14 mouse cellular contexts compared by ENCODE assay signal in genomic region chr19:3831716-3832115, GRCm38 (mm10). TPM values are rescaled to one million over a fixed set of nuclear protein-coding genes. Genes with fewer than 3 reads are reported as not detected.
A peak's percentile ranks its signal among the peaks of the same experiment; 100 is the strongest.
DNase-seq lines count a peak whose midpoint lies in the region; ATAC-seq lines count a peak whose summit lies in the region.
"Had no signal": no experiment of that assay in that cellular context is flagged by ENCODE, and none has a peak within 500 bp of the region (broad histone marks: within the 10 kb centered on the region; RNA-seq: fewer than 3 reads in every experiment).

No protein-coding gene starts in this region.

- peak; percentile 74 for DNase-seq in kidney, adult 11 months
- no peak for DNase-seq in kidney, postnatal 10 days
- peak; percentile 86 for DNase-seq in kidney, adult 9 months
- DNase-seq in liver, embryonic 13.5 days: peak; percentile 67
- peak; percentile 89 for DNase-seq in yolk sac, embryonic 10.5 days (ENCODE audit: low spot score)
- DNase-seq in thymus, adult 18-20 months: no peak
- no peak for DNase-seq in ovary, postnatal 14 days (ENCODE audit: low spot score)
- DNase-seq in urinary bladder, adult 18-20 months (ENCODE audit: low spot score in 2 of 2): no peak
- DNase-seq: forebrain, postnatal 0 days; gastrocnemius, postnatal 14 days; lung, embryonic 14.5 days; thymus, adult 2 months had no signal

- no peaks in the 10 kb centered on the region for H3K36me3 ChIP-seq in liver, embryonic 13.5 days
- H3K36me3 ChIP-seq: heart, embryonic 13.5 days; midbrain, embryonic 12.5 days had no signal

- WGBS in liver, embryonic 13.5 days (ENCODE audit: insufficient replicate concordance): 37% methylated on average over 8 of the region's 8 CpGs

- peak overlapping the region; percentile 65 for H3K27ac ChIP-seq in liver, embryonic 13.5 days
- H3K27ac ChIP-seq: heart, embryonic 13.5 days; midbrain, embryonic 12.5 days had no signal

- no peaks in the 10 kb centered on the region for H3K9me3 ChIP-seq in liver, embryonic 13.5 days (replicated peaks)
- H3K9me3 ChIP-seq: heart, embryonic 13.5 days; midbrain, embryonic 12.5 days had no signal

- H3K9ac ChIP-seq in liver, embryonic 13.5 days: no peak overlapping the region
- H3K9ac ChIP-seq: forebrain, postnatal 0 days; heart, embryonic 13.5 days; lung, embryonic 14.5 days; midbrain, embryonic 12.5 days had no signal

- no peaks in the 10 kb centered on the region for H3K27me3 ChIP-seq in liver, embryonic 13.5 days
- H3K27me3 ChIP-seq: heart, embryonic 13.5 days; midbrain, embryonic 12.5 days had no signal

- ATAC-seq in liver, embryonic 13.5 days (ENCODE audit: low read depth): peak; percentile 89
- ATAC-seq: forebrain, postnatal 0 days had no signal

- peak overlapping the region; percentile 6; the same call in 1 of the 2 replicates for H3K4me2 ChIP-seq in liver, embryonic 13.5 days
- H3K4me2 ChIP-seq: heart, embryonic 13.5 days; lung, embryonic 14.5 days; midbrain, embryonic 12.5 days had no signal

- H3K4me1 ChIP-seq in liver, embryonic 13.5 days (replicated peaks): peaks cover 46% of the 10 kb centered on the region
- H3K4me1 ChIP-seq: midbrain, embryonic 12.5 days had no signal

- H3K4me3 ChIP-seq in liver, embryonic 13.5 days (replicated peaks): no peak overlapping the region
- H3K4me3 ChIP-seq: heart, embryonic 13.5 days; midbrain, embryonic 12.5 days had no signal

RNA-seq across cellular contexts. Expression of gene Chka, which starts 19.9 kb away (rescaled TPM):
- polyA plus RNA-seq in liver, embryonic 13.5 days (2015; fragmentation: Nextera tagmentation; extraction: Ambion mirVana): 15.8 and 18.6 TPM in 2 replicates

Comparison
In these comparisons a context has a peak if more than half of its experiments do, and no peak if none do; other contexts are left out.
1. DNase-seq: peak in kidney, adult 11 months (single experiment), kidney, adult 9 months (single experiment), liver, embryonic 13.5 days (single experiment) and yolk sac, embryonic 10.5 days (single experiment); none in kidney, postnatal 10 days (single experiment), thymus, adult 18-20 months (0 of 2), ovary, postnatal 14 days (single experiment) and urinary bladder, adult 18-20 months (0 of 2).